Mouse (Mus musculus) cortical plate, adult 2 months (tissue): ENCODE results near the gene Immp2l. TPM values are rescaled to one million over a fixed set of nuclear protein-coding genes. Genes with fewer than 3 reads are reported as not detected.

ENCODE experiments used
- H3K27ac ChIP-seq: fragments of 200-500 bp; 2 replicates; pipeline ENCODE4 v1.5.1; 2012; ENCODE audit warnings: low read length, control low read depth, inconsistent platforms; ENCODE audit not compliant: insufficient read depth
- H3K4me1 ChIP-seq: fragments of 200-500 bp; 2 replicates; pipeline ENCODE4 v1.6.1; 2011; ENCODE audit warnings: low read length; ENCODE audit not compliant: control insufficient read depth, insufficient read depth
- H3K4me3 ChIP-seq: fragments of 200-500 bp; 2 replicates; pipeline ENCODE4 v1.5.1; 2011; ENCODE audit warnings: mild to moderate bottlenecking, low read length, control low read depth; ENCODE audit not compliant: insufficient read depth
- CTCF ChIP-seq: fragments of 200-500 bp; IDR thresholded peaks from 2 replicates; pipeline ENCODE4 v1.5.1; 2011; ENCODE audit warnings: mild to moderate bottlenecking, control low read depth, low read length; ENCODE audit not compliant: insufficient read depth; ENCODE audit errors: extremely low read depth
- POLR2A ChIP-seq: fragments of 200-500 bp; IDR thresholded peaks from 2 replicates; pipeline ENCODE4 v1.6.1; 2011; ENCODE audit warnings: mild to moderate bottlenecking, low read length, control low read depth; ENCODE audit not compliant: insufficient read depth; ENCODE audit errors: extremely low read depth
- polyA plus RNA-seq: library from polyadenylated mRNA; depleted of rRNA; stranded (reverse); fragments of >200 nt; gene quantifications from 2 replicates; pipeline ENCODE4 v1.2.3, GENCODE M21; 2012

Immp2l gene
- polyA plus RNA-seq, 1 experiment: 8.0 TPM

GRCm38 (mm10) chr12:41224538-41224937 is 200.6 kb downstream of the Immp2l start:
- Histone ChIP-seq H3K4me3 (no peak overlapping the region), H3K4me1 (no peaks in the 10 kb centered on the region), H3K27ac (no peak overlapping the region)
- TF ChIP-seq CTCF (no peak), POLR2A (no peak)

GRCm38 (mm10) chr12:41231966-41232365 is 208.1 kb downstream of the Immp2l start:
- no peak overlapping the region for H3K4me3 ChIP-seq
- H3K27ac ChIP-seq: no peak overlapping the region
- no peak for TF ChIP-seq CTCF
- TF ChIP-seq POLR2A: no peak
- no peaks in the 10 kb centered on the region for H3K4me1 ChIP-seq

GRCm38 (mm10) chr12:41237880-41238279 is 214.0 kb downstream of the Immp2l start:
- H3K27ac ChIP-seq: no peak overlapping the region
- no peaks in the 10 kb centered on the region for H3K4me1 ChIP-seq
- no peak for TF ChIP-seq POLR2A
- TF ChIP-seq CTCF: no peak
- no peak overlapping the region for H3K4me3 ChIP-seq

- Histone ChIP-seq H3K4me1 (no peaks in the 10 kb centered on the region), H3K4me3 (no peak overlapping the region), H3K27ac (no peak overlapping the region)
- TF ChIP-seq CTCF (no peak), POLR2A (no peak)
Measured at GRCm38 (mm10) chr12:41241221-41241620, 217.3 kb downstream of the Immp2l start.

GRCm38 (mm10) chr12:41248254-41248653 is 224.4 kb downstream of the Immp2l start:
- TF ChIP-seq POLR2A: no peak
- TF ChIP-seq CTCF: no peak
- H3K27ac ChIP-seq: no peak overlapping the region
- no peak overlapping the region for H3K4me3 ChIP-seq
- no peaks in the 10 kb centered on the region for H3K4me1 ChIP-seq

GRCm38 (mm10) chr12:41250123-41250522 is 226.2 kb downstream of the Immp2l start:
- TF ChIP-seq CTCF (no peak), POLR2A (no peak)
- no peaks in the 10 kb centered on the region for H3K4me1 ChIP-seq
- H3K4me3 ChIP-seq: no peak overlapping the region
- H3K27ac ChIP-seq: no peak overlapping the region

- H3K4me3 ChIP-seq: no peak overlapping the region
- TF ChIP-seq POLR2A (no peak), CTCF (no peak)
- H3K4me1 ChIP-seq: no peaks in the 10 kb centered on the region
- H3K27ac ChIP-seq: no peak overlapping the region
Measured at GRCm38 (mm10) chr12:41257905-41258304, 234.0 kb downstream of the Immp2l start.

- no peaks in the 10 kb centered on the region for H3K4me1 ChIP-seq
- TF ChIP-seq POLR2A: no peak
- TF ChIP-seq CTCF: no peak
- no peak overlapping the region for H3K27ac ChIP-seq
- H3K4me3 ChIP-seq: no peak overlapping the region
Measured at GRCm38 (mm10) chr12:41259608-41260007, 235.7 kb downstream of the Immp2l start.

GRCm38 (mm10) chr12:41274136-41274535 is 250.2 kb downstream of the Immp2l start:
- TF ChIP-seq POLR2A (no peak), CTCF (no peak)

GRCm38 (mm10) chr12:41275361-41275760 is 251.5 kb downstream of the Immp2l start:
- no peak overlapping the region for H3K27ac ChIP-seq
- no peak overlapping the region for H3K4me3 ChIP-seq
- no peaks in the 10 kb centered on the region for H3K4me1 ChIP-seq
- TF ChIP-seq CTCF (no peak), POLR2A (no peak)

More at GRCm38 (mm10) chr12:41274136-41274535, 250.2 kb downstream of the Immp2l start:
- no peaks in the 10 kb centered on the region for H3K4me1 ChIP-seq
- H3K27ac ChIP-seq: no peak overlapping the region
- H3K4me3 ChIP-seq: no peak overlapping the region
